Comparison of ENCODE assay signal across 9 mouse cellular contexts in genomic region chr6:29198309-29199222, GRCm38 (mm10). TPM values are rescaled to one million over a fixed set of nuclear protein-coding genes. Genes with fewer than 3 reads are reported as not detected.
DNase-seq lines count a peak whose midpoint lies in the region; ATAC-seq and TF ChIP-seq lines count a peak whose summit lies in the region.
"Had no signal": no experiment of that assay in that cellular context is flagged by ENCODE, and none has a peak within 500 bp of the region (broad histone marks: within the 10 kb centered on the region; RNA-seq: fewer than 3 reads in every experiment).

No protein-coding gene starts in this region.

- no peaks in the 10 kb centered on the region for H3K9me3 ChIP-seq in forebrain, embryonic 13.5 days (replicated peaks)
- no peaks in the 10 kb centered on the region for H3K9me3 ChIP-seq in liver, embryonic 15.5 days (replicated peaks)
- no peaks in the 10 kb centered on the region for H3K9me3 ChIP-seq in neural tube, embryonic 12.5 days
- H3K9me3 ChIP-seq in stomach, postnatal 0 days (ENCODE audit: control insufficient read depth, low read length), result no peaks in the 10 kb centered on the region

- H3K4me2 ChIP-seq in forebrain, embryonic 13.5 days, result peak overlapping the region; percentile 58
- H3K4me2 ChIP-seq in liver, embryonic 15.5 days, result peak overlapping the region; percentile 54
- H3K4me2 ChIP-seq in neural tube, embryonic 12.5 days (replicated peaks), result peak overlapping the region; percentile 64
- H3K4me2 ChIP-seq in stomach, postnatal 0 days (replicated peaks; ENCODE audit: low read depth), result peak overlapping the region; percentile 50

- H3K27me3 ChIP-seq in forebrain, embryonic 13.5 days, result peaks cover 19% of the 10 kb centered on the region; the same call in 1 of the 2 replicates
- peaks cover 39% of the 10 kb centered on the region for H3K27me3 ChIP-seq in liver, embryonic 15.5 days
- H3K27me3 ChIP-seq in neural tube, embryonic 12.5 days (replicated peaks), result peaks cover 5% of the 10 kb centered on the region; the same call in 1 of the 2 replicates
- H3K27me3 ChIP-seq in stomach, postnatal 0 days (ENCODE audit: control insufficient read depth, insufficient read depth, low read length), result no peaks in the 10 kb centered on the region

- peaks cover 21% of the 10 kb centered on the region for H3K36me3 ChIP-seq in forebrain, embryonic 13.5 days (ENCODE audit: poor library complexity, severe bottlenecking)
- H3K36me3 ChIP-seq in liver, embryonic 15.5 days (replicated peaks), result no peaks in the 10 kb centered on the region; the same call in 1 of the 2 replicates
- peaks cover 21% of the 10 kb centered on the region for H3K36me3 ChIP-seq in neural tube, embryonic 12.5 days
- H3K36me3 ChIP-seq in stomach, postnatal 0 days (ENCODE audit: control insufficient read depth, insufficient read depth, low read length), result peaks cover 2% of the 10 kb centered on the region; the same call in 1 of the 2 replicates

- H3K27ac ChIP-seq in forebrain, embryonic 13.5 days, result no peak overlapping the region
- no peak overlapping the region for H3K27ac ChIP-seq in liver, embryonic 15.5 days (replicated peaks)
- no peak overlapping the region for H3K27ac ChIP-seq in neural tube, embryonic 12.5 days
- no peak overlapping the region for H3K27ac ChIP-seq in stomach, postnatal 0 days (replicated peaks)

- peak; percentile 82 for DNase-seq in c-Kit-positive CD71-negative TER-119-negative erythroid progenitor cells, embryonic 14.5 days (ENCODE audit: low read depth)
- peak; percentile 93 to 97 for DNase-seq in heart, postnatal 10 days
- DNase-seq in kidney, postnatal 4 days, result peak; percentile 96
- DNase-seq in stomach, postnatal 0 days (ENCODE audit: low spot score), result peak; percentile 89

- peak overlapping the region; percentile 32 for H3K4me3 ChIP-seq in forebrain, embryonic 13.5 days
- H3K4me3 ChIP-seq in liver, embryonic 15.5 days (replicated peaks), result peak overlapping the region; percentile 34
- peak overlapping the region; percentile 33 for H3K4me3 ChIP-seq in neural tube, embryonic 12.5 days
- H3K4me3 ChIP-seq in stomach, postnatal 0 days (ENCODE audit: low read depth, low read length), result peak overlapping the region; percentile 21; the same call in 1 of the 2 replicates
- H3K4me3 ChIP-seq: erythroblast, embryonic 14.5 days had no signal

- H3K9ac ChIP-seq in forebrain, embryonic 13.5 days, result peak overlapping the region; percentile 60
- no peak overlapping the region for H3K9ac ChIP-seq in liver, embryonic 15.5 days
- no peak overlapping the region for H3K9ac ChIP-seq in neural tube, embryonic 12.5 days
- 0 out of 2 replicates have a peak overlapping the region, but pooled peaks have one; percentile 31 for H3K9ac ChIP-seq in stomach, postnatal 0 days (ENCODE audit: low read length)

- ATAC-seq in CD4-positive, CD25-positive, alpha-beta regulatory T cell, adult 4 months, result peak; percentile 96
- ATAC-seq in forebrain, embryonic 13.5 days, result peak; percentile 89
- ATAC-seq in liver, embryonic 15.5 days (ENCODE audit: insufficient read depth), result no peak
- peak; percentile 85 for ATAC-seq in neural tube, embryonic 12.5 days (ENCODE audit: low FRiP score, low read depth)
- ATAC-seq in stomach, postnatal 0 days (ENCODE audit: low FRiP score, low TSS enrichment), result peak; percentile 82

- TF ChIP-seq EP300 in stomach, postnatal 0 days (optimal IDR thresholded peaks at IDR 0.05), result no peak

- 12% methylated on average over 25 of the region's 25 CpGs for WGBS in forebrain, embryonic 13.5 days
- WGBS in liver, embryonic 15.5 days (ENCODE audit: insufficient replicate concordance), result 17% methylated on average over 25 of the region's 25 CpGs
- WGBS in neural tube, embryonic 12.5 days, result 10% methylated on average over 25 of the region's 25 CpGs
- WGBS in stomach, postnatal 0 days, result 14% methylated on average over 25 of the region's 25 CpGs

- intact Hi-C loops in heart, postnatal 10 days (cut with DNase I), result loop anchor here (1.0 kb wide), 2 partner anchors 27 to 32 kb away; no protein-coding TSS in a partner anchor

- H3K4me1 ChIP-seq in forebrain, embryonic 13.5 days, result peaks cover 12% of the 10 kb centered on the region
- peaks cover 4% of the 10 kb centered on the region for H3K4me1 ChIP-seq in liver, embryonic 15.5 days (replicated peaks)
- peaks cover 12% of the 10 kb centered on the region for H3K4me1 ChIP-seq in neural tube, embryonic 12.5 days
- H3K4me1 ChIP-seq in stomach, postnatal 0 days (replicated peaks; ENCODE audit: control insufficient read depth, insufficient read depth), result no peaks in the 10 kb centered on the region

- TF ChIP-seq CTCF in stomach, postnatal 0 days (IDR thresholded peaks at IDR 0.05; ENCODE audit: low read depth), result peak; percentile 95

RNA-seq across cellular contexts. Expression of gene Impdh1, which starts 17.6 kb away (rescaled TPM):
- polyA plus RNA-seq in CD4-positive, CD25-positive, alpha-beta regulatory T cell, adult 4 months (2017; shearing (Covaris generic)), result 10 to 100 TPM; 18.5 to 22.7 TPM
- polyA plus RNA-seq in forebrain, embryonic 13.5 days (2015; fragmentation: Nextera tagmentation; extraction: Ambion mirVana), result 37.6 and 39.2 TPM in 2 replicates
- 10 to 100 TPM; 35.2 to 41.5 TPM for total RNA-seq in heart, postnatal 10 days (2021)
- 8.0 and 10.6 TPM in 2 replicates for polyA plus RNA-seq in liver, embryonic 15.5 days (2015; fragmentation: Nextera tagmentation; extraction: Ambion mirVana)
- 65.0 and 69.5 TPM in 2 replicates for polyA plus RNA-seq in neural tube, embryonic 12.5 days (2016; fragmentation: Nextera tagmentation; extraction: Ambion mirVana)
- 26.9 and 28.0 TPM in 2 replicates for polyA plus RNA-seq in stomach, postnatal 0 days (2015; fragmentation: Nextera tagmentation; extraction: Ambion mirVana)

RNA-seq across cellular contexts. Expression of gene Prrt4, which starts 19.2 kb away (rescaled TPM):
- polyA plus RNA-seq in CD4-positive, CD25-positive, alpha-beta regulatory T cell, adult 4 months (2017; shearing (Covaris generic)), result under 1 TPM; 0.16 to 0.28 TPM
- 1.5 and 1.8 TPM in 2 replicates for polyA plus RNA-seq in forebrain, embryonic 13.5 days (2015; fragmentation: Nextera tagmentation; extraction: Ambion mirVana)
- 1 to 10 TPM; 6.4 to 6.7 TPM for total RNA-seq in heart, postnatal 10 days (2021)
- 0.02 and 0.06 TPM in 2 replicates for polyA plus RNA-seq in liver, embryonic 15.5 days (2015; fragmentation: Nextera tagmentation; extraction: Ambion mirVana)
- 2.1 and 2.9 TPM in 2 replicates for polyA plus RNA-seq in neural tube, embryonic 12.5 days (2016; fragmentation: Nextera tagmentation; extraction: Ambion mirVana)
- 0.30 and 0.33 TPM in 2 replicates for polyA plus RNA-seq in stomach, postnatal 0 days (2015; fragmentation: Nextera tagmentation; extraction: Ambion mirVana)

RNA-seq across cellular contexts. Expression of gene Rbm28, which starts 33.8 kb away (rescaled TPM):
- polyA plus RNA-seq in CD4-positive, CD25-positive, alpha-beta regulatory T cell, adult 4 months (2017; shearing (Covaris generic)), result 10 to 100 TPM; 60.2 to 62.8 TPM
- 46.9 and 48.8 TPM in 2 replicates for polyA plus RNA-seq in forebrain, embryonic 13.5 days (2015; fragmentation: Nextera tagmentation; extraction: Ambion mirVana)
- total RNA-seq in heart, postnatal 10 days (2021), result 10 to 100 TPM; 21.0 to 22.5 TPM
- 8.5 and 9.4 TPM in 2 replicates for polyA plus RNA-seq in liver, embryonic 15.5 days (2015; fragmentation: Nextera tagmentation; extraction: Ambion mirVana)
- polyA plus RNA-seq in neural tube, embryonic 12.5 days (2016; fragmentation: Nextera tagmentation; extraction: Ambion mirVana), result 50.3 and 56.0 TPM in 2 replicates
- 10.8 and 11.8 TPM in 2 replicates for polyA plus RNA-seq in stomach, postnatal 0 days (2015; fragmentation: Nextera tagmentation; extraction: Ambion mirVana)

Comparison
In these comparisons a context has a peak if more than half of its experiments do, and no peak if none do; other contexts are left out.
1. H3K9ac ChIP-seq: peak in forebrain, embryonic 13.5 days (single experiment) and stomach, postnatal 0 days (single experiment); none in liver, embryonic 15.5 days (single experiment) and neural tube, embryonic 12.5 days (single experiment).
2. Peak in every context shown above with its lines, with median percentiles within 50 percentile points of each other: DNase-seq, H3K4me2 ChIP-seq and H3K4me3 ChIP-seq.